Mouse (Mus musculus) limb, embryonic 15.5 days (tissue): ENCODE measurements around the gene Ntn3. TPM values are rescaled to one million over a fixed set of nuclear protein-coding genes. Genes with fewer than 3 reads are reported as not detected.

Source experiments
- ATAC-seq: fragments of 200-750 bp; cut with Nextera tagmentation; 2 replicates; pipeline ENCODE4 v1.8.0; 2017; ENCODE audit warnings: low read depth, moderate TSS enrichment; ENCODE audit not compliant: insufficient number of reproducible peaks, low FRiP score, low TSS enrichment
- H3K27ac ChIP-seq: fragments of 300-500 bp; sonication (generic); 2 replicates; pipeline ENCODE4 v1.5.1; 2015; ENCODE audit warnings: moderate library complexity, mild to moderate bottlenecking, inconsistent platforms
- H3K27me3 ChIP-seq: fragments of 300-500 bp; sonication (generic); 2 replicates; pipeline ENCODE4 v1.6.1; 2015; ENCODE audit warnings: inconsistent platforms
- H3K36me3 ChIP-seq: fragments of 300-500 bp; sonication (generic); 2 replicates; pipeline ENCODE4 v1.6.1; 2015; ENCODE audit warnings: inconsistent platforms
- H3K4me1 ChIP-seq: fragments of 300-500 bp; sonication (generic); 2 replicates; pipeline ENCODE4 v1.6.1; 2015; ENCODE audit warnings: inconsistent platforms
- H3K4me2 ChIP-seq: fragments of 300-500 bp; sonication (generic); 2 replicates; pipeline ENCODE4 v1.6.1; 2015; ENCODE audit warnings: mild to moderate bottlenecking, inconsistent platforms
- H3K4me3 ChIP-seq: fragments of 300-500 bp; sonication (generic); 2 replicates; pipeline ENCODE4 v1.5.1; 2015; ENCODE audit warnings: mild to moderate bottlenecking, inconsistent platforms
- H3K9ac ChIP-seq: fragments of 300-500 bp; sonication (generic); 2 replicates; pipeline ENCODE4 v1.6.1; 2015; ENCODE audit warnings: inconsistent platforms
- H3K9me3 ChIP-seq: fragments of 300-500 bp; sonication (generic); 2 replicates; pipeline ENCODE4 v1.6.1; 2016; ENCODE audit warnings: inconsistent platforms
- WGBS: fragments of 180-500 bp; shearing (Covaris S2); methylation state at CpG from one replicate; pipeline ENCODE4 v1.1.7; 2015; 5-methylcytosine and 5-hydroxymethylcytosine counted together
- polyA plus RNA-seq: library from polyadenylated mRNA; unstranded; fragments of >200 nt; fragmentation: Nextera tagmentation; extraction: Ambion mirVana; gene quantifications from 2 replicates; pipeline ENCODE4 v1.2.1, GENCODE M21; 2015

Gene Ntn3
- polyA plus RNA-seq, 1 experiment from 2014 or later: 13.8 TPM

GRCm38 (mm10) chr17:24170729-24171128, 38.6 kb downstream of the Ntn3 start:
- ATAC-seq: no peak
- Histone ChIP-seq H3K4me2 (no peak overlapping the region), H3K9me3 (no peaks in the 10 kb centered on the region), H3K27ac (no peak overlapping the region), H3K27me3 (no peaks in the 10 kb centered on the region), H3K36me3 (peaks cover 15% of the 10 kb centered on the region), H3K4me3 (no peak overlapping the region), H3K4me1 (peaks cover 20% of the 10 kb centered on the region), H3K9ac (no peak overlapping the region)
- WGBS: 80% methylated on average over 5 of the region's 5 CpGs

- Histone ChIP-seq H3K36me3 (peaks cover 20% of the 10 kb centered on the region), H3K27ac (peak overlapping the region; percentile 99), H3K4me2 (peak overlapping the region; percentile 85), H3K9ac (peak overlapping the region; percentile 90), H3K27me3 (no peaks in the 10 kb centered on the region), H3K9me3 (no peaks in the 10 kb centered on the region), H3K4me1 (peaks cover 26% of the 10 kb centered on the region), H3K4me3 (peak overlapping the region; percentile 83)
- WGBS: 60% methylated on average over 3 of the region's 3 CpGs
- ATAC-seq: no peak
These were observed 39.2 kb downstream of the Ntn3 start for GRCm38 (mm10) chr17:24170125-24170524.

GRCm38 (mm10) chr17:24169317-24170065, 39.8 kb downstream of the Ntn3 start, which contains the start of gene Atp6v0c:
Gene Atp6v0c (minus strand): TSS chr17:24169702.
- Histone ChIP-seq H3K9me3 (no peaks in the 10 kb centered on the region), H3K4me1 (peaks cover 31% of the 10 kb centered on the region), H3K4me2 (peak within 1 kb of the TSS; percentile 85), H3K4me3 (peak within 1 kb of the TSS; percentile 83), H3K27me3 (no peaks in the 10 kb centered on the region), H3K36me3 (peaks cover 26% of the 10 kb centered on the region), H3K27ac (peak within 1 kb of the TSS; percentile 99), H3K9ac (peak within 1 kb of the TSS; percentile 90)
- ATAC-seq: peak; percentile 89
- under 1% methylated on average over 58 of the region's 58 CpGs for WGBS

- Histone ChIP-seq H3K9ac (peak overlapping the region; percentile 90), H3K27me3 (no peaks in the 10 kb centered on the region), H3K36me3 (peaks cover 26% of the 10 kb centered on the region), H3K4me2 (peak overlapping the region; percentile 85), H3K4me3 (peak overlapping the region; percentile 83), H3K9me3 (no peaks in the 10 kb centered on the region), H3K27ac (peak overlapping the region; percentile 99), H3K4me1 (peaks cover 31% of the 10 kb centered on the region)
- WGBS: 1% methylated on average over 40 of the region's 41 CpGs
- ATAC-seq: peak; percentile 52
These were observed 40.6 kb downstream of the Ntn3 start for GRCm38 (mm10) chr17:24168590-24169277.

GRCm38 (mm10) chr17:24167891-24168505, 41.3 kb downstream of the Ntn3 start:
- H3K4me3 ChIP-seq: peak overlapping the region; percentile 83
- H3K4me1 ChIP-seq: peaks cover 33% of the 10 kb centered on the region
- peak overlapping the region; percentile 99 for H3K27ac ChIP-seq
- 46% methylated on average over 7 of the region's 7 CpGs for WGBS
- H3K9ac ChIP-seq: peak overlapping the region; percentile 90
- peak overlapping the region; percentile 85 for H3K4me2 ChIP-seq
- no peak for ATAC-seq
- no peaks in the 10 kb centered on the region for H3K9me3 ChIP-seq
- H3K36me3 ChIP-seq: peaks cover 26% of the 10 kb centered on the region
- no peaks in the 10 kb centered on the region for H3K27me3 ChIP-seq

GRCm38 (mm10) chr17:24167120-24167519, 42.2 kb downstream of the Ntn3 start:
- 82% methylated on average over 6 of the region's 6 CpGs for WGBS
- Histone ChIP-seq H3K4me2 (no peak overlapping the region), H3K36me3 (peaks cover 26% of the 10 kb centered on the region), H3K4me3 (no peak overlapping the region), H3K4me1 (peaks cover 42% of the 10 kb centered on the region), H3K9ac (no peak overlapping the region), H3K27me3 (no peaks in the 10 kb centered on the region), H3K27ac (no peak overlapping the region), H3K9me3 (no peaks in the 10 kb centered on the region)
- ATAC-seq: no peak

GRCm38 (mm10) chr17:24164566-24165259, 44.6 kb downstream of the Ntn3 start:
- no peak for ATAC-seq
- Histone ChIP-seq H3K27ac (0 out of 2 replicates have a peak overlapping the region, but pooled peaks have one; percentile 17), H3K4me1 (peaks cover 36% of the 10 kb centered on the region), H3K4me3 (no peak overlapping the region), H3K9me3 (no peaks in the 10 kb centered on the region), H3K27me3 (no peaks in the 10 kb centered on the region), H3K9ac (no peak overlapping the region), H3K4me2 (no peak overlapping the region), H3K36me3 (peaks cover 30% of the 10 kb centered on the region)
- 83% methylated on average over 11 of the region's 11 CpGs for WGBS

- under 1% methylated on average over 47 of the region's 47 CpGs for WGBS
- ATAC-seq: peak; percentile 89
- no peaks in the 10 kb centered on the region for H3K27me3 ChIP-seq
- peak within 1 kb of the TSS; percentile 75 for H3K4me3 ChIP-seq
- peak within 1 kb of the TSS; percentile 81 for H3K9ac ChIP-seq
- H3K4me1 ChIP-seq: peaks cover 33% of the 10 kb centered on the region
- peak within 1 kb of the TSS; percentile 86 for H3K27ac ChIP-seq
- H3K4me2 ChIP-seq: peak within 1 kb of the TSS; percentile 95
- H3K9me3 ChIP-seq: no peaks in the 10 kb centered on the region
- peaks cover 30% of the 10 kb centered on the region for H3K36me3 ChIP-seq
These were observed 46.0 kb downstream of the Ntn3 start, which contains the start of gene Amdhd2 for GRCm38 (mm10) chr17:24163176-24163962. Gene Amdhd2 (minus strand): TSS chr17:24163766.

- peak overlapping the region; percentile 95 for H3K4me2 ChIP-seq
- peaks cover 26% of the 10 kb centered on the region for H3K4me1 ChIP-seq
- WGBS: 26% methylated on average over 17 of the region's 17 CpGs
- H3K9me3 ChIP-seq: no peaks in the 10 kb centered on the region
- peak overlapping the region; percentile 86 for H3K27ac ChIP-seq
- peak overlapping the region; percentile 81 for H3K9ac ChIP-seq
- H3K27me3 ChIP-seq: no peaks in the 10 kb centered on the region
- H3K4me3 ChIP-seq: peak overlapping the region; percentile 75
- peaks cover 33% of the 10 kb centered on the region for H3K36me3 ChIP-seq
- ATAC-seq: no peak
These were observed 46.7 kb downstream of the Ntn3 start for GRCm38 (mm10) chr17:24162584-24163175.

GRCm38 (mm10) chr17:24161466-24161865, 47.9 kb downstream of the Ntn3 start:
- Histone ChIP-seq H3K4me2 (no peak overlapping the region), H3K27me3 (no peaks in the 10 kb centered on the region), H3K9ac (no peak overlapping the region), H3K9me3 (no peaks in the 10 kb centered on the region), H3K4me3 (no peak overlapping the region), H3K4me1 (peaks cover 24% of the 10 kb centered on the region), H3K27ac (no peak overlapping the region), H3K36me3 (peaks cover 34% of the 10 kb centered on the region)
- ATAC-seq: no peak
- 70% methylated on average over 5 of the region's 5 CpGs for WGBS
